Mouse (Mus musculus) layer of hippocampus, adult 6 months (tissue): ENCODE measurements around the gene Gk. TPM values are rescaled to one million over a fixed set of nuclear protein-coding genes. Genes with fewer than 3 reads are reported as not detected.

ENCODE experiments used
- long read RNA-seq, 2 experiments: library from polyadenylated mRNA; unstranded; transcript quantifications; one replicate each; pipeline ENCODE4 v2.0.0; 2019 to 2020
- polyA plus RNA-seq: library from polyadenylated mRNA; unstranded; fragments of <200 nt; fragmentation: Nextera tagmentation; gene quantifications from 2 replicates; pipeline ENCODE4 v1.2.3, GENCODE M21; 2021

Gene Gk
- 11.7 and 13.2 TPM in 2 replicates for polyA plus RNA-seq
- long read RNA-seq, experiment 1, full-length matches to known transcripts = 9 of 23 reads
- long read RNA-seq, experiment 1, partial matches to known transcripts = 9 of 23 reads
- long read RNA-seq, experiment 1, other reads (novel, unspliced or antisense) = 5 of 23 reads
- long read RNA-seq, experiment 2, full-length matches to known transcripts = 35 of 45 reads
- long read RNA-seq, experiment 2, partial matches to known transcripts = 0 of 45 reads
- long read RNA-seq, experiment 2, other reads (novel, unspliced or antisense) = 10 of 45 reads

DNA sequence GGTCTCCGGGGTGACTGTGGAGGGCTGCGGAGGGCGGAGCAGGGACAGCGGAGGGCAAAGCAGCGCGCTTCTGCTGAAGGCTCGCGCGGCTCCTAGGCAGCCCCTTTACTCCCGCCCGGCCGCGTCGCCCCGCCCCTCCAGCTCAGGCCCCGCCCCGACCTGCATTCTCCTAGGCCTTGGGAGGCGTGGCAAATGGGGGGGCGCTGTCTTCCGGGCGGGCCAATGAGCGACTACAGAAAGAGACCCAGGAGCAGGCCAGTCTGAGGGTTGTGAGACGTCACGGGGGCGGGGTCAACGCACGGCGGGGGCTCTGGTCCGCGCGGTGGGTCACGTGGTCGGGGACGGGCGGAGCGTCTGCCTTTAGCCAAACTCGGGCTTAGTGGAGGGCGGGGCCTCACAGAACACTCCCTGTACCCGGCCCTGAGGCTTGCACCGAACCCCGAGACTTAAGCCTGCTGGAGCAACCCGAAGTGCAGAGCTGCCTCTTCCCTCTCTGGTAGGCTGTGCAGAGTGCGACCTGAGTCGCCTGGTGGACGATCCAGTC, at the start of gene Gk:
Gene Gk (minus strand): TSS at position 276 of the 544 bp plus-strand sequence.

Other genes with a start within 250 kb of the Gk start
- gene Tab3, start 202.8 kb downstream of the Gk start, polyA plus RNA-seq = 1.1 and 1.4 TPM in 2 replicates
- gene 5430427O19Rik, start 93.5 kb upstream of the Gk start, polyA plus RNA-seq = 0.15 and 0.18 TPM in 2 replicates